Mouse (Mus musculus): ENCODE measurements at regions not wholly inside any gene's neighbourhood (a gene's known extent, or its start where the extent isn't known, plus 50 kb on each side); places are given as distances from the start of the nearest gene placed in this dataset.

GRCm38 (mm10) chr3:18653557-18653956 is 705.3 kb downstream of the Cypt12 start:
- Histone ChIP-seq H3K27me3 (ENCODE audit: insufficient read depth, low read length) (no peaks in the 10 kb centered on the region), H3K27ac (ENCODE audit: low read depth, low read length) (no peak overlapping the region), H3K36me3 (ENCODE audit: insufficient read depth) (no peaks in the 10 kb centered on the region), H3K9me3 (ENCODE audit: low read length) (no peaks in the 10 kb centered on the region), H3K9ac (no peak overlapping the region), H3K4me3 (ENCODE audit: low read depth, low read length) (no peak overlapping the region), H3K4me2 (ENCODE audit: low read depth) (no peak overlapping the region), H3K4me1 (ENCODE audit: insufficient read depth) (no peaks in the 10 kb centered on the region)
- peak; percentile 45; the same call in 1 of the 2 replicates for ATAC-seq
- no peak for DNase-seq
- no peak for TF ChIP-seq CTCF (IDR thresholded peaks at IDR 0.05; ENCODE audit: low read depth)
- WGBS = 48% methylated on average over 1 of the region's 1 CpGs

DNA sequence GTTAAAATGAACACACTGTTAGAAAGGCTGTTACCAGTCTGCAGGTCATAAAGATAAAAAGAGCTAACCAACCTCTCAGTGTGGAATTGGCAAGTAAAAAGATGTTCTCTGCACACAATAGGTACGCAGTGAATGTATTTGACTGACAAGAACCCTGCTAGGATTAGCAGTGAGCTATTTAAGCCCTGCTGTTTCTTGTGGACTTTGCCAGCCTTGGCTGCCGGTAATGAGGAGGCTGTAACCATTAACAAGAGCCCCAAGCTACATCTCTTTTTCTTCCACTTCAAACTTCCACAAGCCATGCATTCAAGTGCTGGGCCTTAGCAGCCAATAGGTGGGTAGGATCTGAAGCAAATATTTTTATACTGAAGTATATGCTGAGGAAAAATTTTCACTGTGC is 717.5 kb downstream of the Cypt12 start:
- H3K27ac ChIP-seq (ENCODE audit: low read depth, low read length) = no peak overlapping the region
- H3K36me3 ChIP-seq (ENCODE audit: insufficient read depth) = no peaks in the 10 kb centered on the region
- H3K27me3 ChIP-seq (ENCODE audit: insufficient read depth, low read length) = no peaks in the 10 kb centered on the region
- H3K9me3 ChIP-seq (ENCODE audit: low read length) = no peaks in the 10 kb centered on the region
- no peak overlapping the region for H3K9ac ChIP-seq
- H3K4me2 ChIP-seq (ENCODE audit: low read depth) = no peak overlapping the region
- no peak overlapping the region for H3K4me3 ChIP-seq (ENCODE audit: low read depth, low read length)
- no peak for TF ChIP-seq CTCF (IDR thresholded peaks at IDR 0.05; ENCODE audit: low read depth)
- peaks cover 10% of the 10 kb centered on the region; the same call in 1 of the 2 replicates for H3K4me1 ChIP-seq (ENCODE audit: insufficient read depth)
- ATAC-seq (0 out of 2 replicates have a peak, but pooled peaks have one; percentile 12), DNase-seq (no peak)
- 3% methylated on average over 2 of the region's 2 CpGs for WGBS

DNA sequence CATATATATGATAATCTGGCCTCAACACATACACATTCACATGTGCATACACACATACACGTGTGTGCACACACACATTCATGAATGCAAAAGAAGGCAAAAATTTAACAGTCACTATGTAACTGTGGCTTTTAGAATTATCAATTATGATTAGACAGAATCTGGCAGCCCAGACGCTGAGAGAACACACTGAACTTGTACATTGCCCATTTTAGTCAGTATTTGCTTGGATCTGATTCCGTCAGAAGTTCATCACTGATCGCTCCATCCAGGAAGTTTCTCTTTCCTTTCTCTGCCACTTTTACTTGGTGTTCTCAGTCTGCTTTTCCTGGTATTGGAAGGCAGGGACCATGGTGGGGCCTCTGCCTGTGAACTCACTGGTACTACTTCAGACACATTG is 719.5 kb downstream of the Cypt12 start:
- Histone ChIP-seq H3K27ac (ENCODE audit: low read depth, low read length) (no peak overlapping the region), H3K9ac (no peak overlapping the region), H3K9me3 (ENCODE audit: low read length) (no peaks in the 10 kb centered on the region), H3K4me1 (ENCODE audit: insufficient read depth) (peaks cover 16% of the 10 kb centered on the region), H3K27me3 (ENCODE audit: insufficient read depth, low read length) (no peaks in the 10 kb centered on the region), H3K36me3 (ENCODE audit: insufficient read depth) (no peaks in the 10 kb centered on the region), H3K4me3 (ENCODE audit: low read depth, low read length) (no peak overlapping the region), H3K4me2 (ENCODE audit: low read depth) (no peak overlapping the region)
- ATAC-seq = no peak
- DNase-seq = no peak
- TF ChIP-seq CTCF (IDR thresholded peaks at IDR 0.05; ENCODE audit: low read depth) = no peak
- 85% methylated on average over 4 of the region's 4 CpGs for WGBS

DNA sequence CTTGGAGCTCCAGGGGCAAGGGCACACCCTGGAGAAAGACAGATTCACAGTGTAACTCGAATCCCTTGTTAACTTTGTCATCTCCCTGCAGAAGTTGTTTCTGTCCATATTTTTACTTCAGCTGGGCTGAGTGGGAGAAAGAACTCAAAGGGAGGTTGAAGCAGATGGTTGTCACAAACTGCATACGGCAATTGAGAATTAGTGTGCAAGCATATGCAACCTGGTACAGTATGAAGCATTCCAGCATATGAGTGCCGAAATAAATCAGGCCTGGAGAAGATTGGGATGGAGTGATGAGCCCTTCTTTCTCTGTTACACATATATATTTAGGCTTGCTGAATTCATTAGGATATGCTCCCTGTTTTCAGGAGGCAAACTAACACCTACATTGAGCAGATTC is 720.7 kb downstream of the Cypt12 start:
- WGBS = 61% methylated on average over 3 of the region's 3 CpGs
- ATAC-seq = peak; percentile 86

DNA sequence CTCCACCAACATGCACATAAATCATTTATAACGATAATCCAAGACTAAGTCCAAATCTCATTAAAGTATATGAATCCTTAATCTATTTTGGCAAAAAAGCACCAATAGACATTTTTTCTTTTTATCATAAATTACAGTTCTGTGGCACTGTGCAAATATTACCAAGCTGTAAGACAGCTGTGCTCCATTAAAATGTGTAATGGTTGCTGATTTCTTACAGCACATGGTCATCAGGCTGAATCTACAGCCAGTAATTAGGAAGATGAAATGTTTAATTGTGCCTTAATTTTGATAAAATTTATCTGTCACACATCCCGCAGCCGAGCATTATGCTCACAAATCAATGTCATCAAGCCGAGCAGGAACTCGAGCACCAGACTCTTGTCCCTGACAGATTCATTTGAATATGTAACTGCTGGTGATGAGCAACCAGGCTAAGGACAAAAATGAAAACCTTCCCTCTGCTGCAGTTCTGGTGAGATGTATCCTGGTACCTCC is 722.0 kb downstream of the Cypt12 start:
- WGBS = 36% methylated on average over 5 of the region's 5 CpGs
- Histone ChIP-seq H3K27ac (ENCODE audit: low read depth, low read length) (no peak overlapping the region), H3K9ac (no peak overlapping the region), H3K4me3 (ENCODE audit: low read depth, low read length) (no peak overlapping the region), H3K27me3 (ENCODE audit: insufficient read depth, low read length) (no peaks in the 10 kb centered on the region), H3K9me3 (ENCODE audit: low read length) (no peaks in the 10 kb centered on the region), H3K4me2 (ENCODE audit: low read depth) (no peak overlapping the region), H3K4me1 (ENCODE audit: insufficient read depth) (peaks cover 16% of the 10 kb centered on the region), H3K36me3 (ENCODE audit: insufficient read depth) (no peaks in the 10 kb centered on the region)
- ATAC-seq = no peak
- no peak for TF ChIP-seq CTCF (IDR thresholded peaks at IDR 0.05; ENCODE audit: low read depth)
- peak; percentile 29 for DNase-seq

More for the DNA sequence above, 720.7 kb downstream of the Cypt12 start:
- DNase-seq = peak; percentile 79
- H3K9me3 ChIP-seq (ENCODE audit: low read length) = no peaks in the 10 kb centered on the region
- H3K27ac ChIP-seq (ENCODE audit: low read depth, low read length) = no peak overlapping the region
- no peaks in the 10 kb centered on the region for H3K27me3 ChIP-seq (ENCODE audit: insufficient read depth, low read length)
- no peak overlapping the region for H3K4me3 ChIP-seq (ENCODE audit: low read depth, low read length)
- H3K4me2 ChIP-seq (ENCODE audit: low read depth) = no peak overlapping the region
- H3K9ac ChIP-seq = no peak overlapping the region
- no peak for TF ChIP-seq CTCF (IDR thresholded peaks at IDR 0.05; ENCODE audit: low read depth)
- H3K36me3 ChIP-seq (ENCODE audit: insufficient read depth) = no peaks in the 10 kb centered on the region
- peaks cover 16% of the 10 kb centered on the region for H3K4me1 ChIP-seq (ENCODE audit: insufficient read depth)

- H3K36me3 ChIP-seq (ENCODE audit: insufficient read depth) = no peaks in the 10 kb centered on the region
- 48% methylated on average over 1 of the region's 1 CpGs for WGBS
- DNase-seq (no peak), ATAC-seq (peak; percentile 42)
- peaks cover 16% of the 10 kb centered on the region for H3K4me1 ChIP-seq (ENCODE audit: insufficient read depth)
- H3K9me3 ChIP-seq (ENCODE audit: low read length) = no peaks in the 10 kb centered on the region
- TF ChIP-seq CTCF (IDR thresholded peaks at IDR 0.05; ENCODE audit: low read depth) = no peak
- H3K4me2 ChIP-seq (ENCODE audit: low read depth) = no peak overlapping the region
- no peak overlapping the region for H3K27ac ChIP-seq (ENCODE audit: low read depth, low read length)
- H3K4me3 ChIP-seq (ENCODE audit: low read depth, low read length) = no peak overlapping the region
- no peak overlapping the region for H3K9ac ChIP-seq
- no peaks in the 10 kb centered on the region for H3K27me3 ChIP-seq (ENCODE audit: insufficient read depth, low read length)
Measured at GRCm38 (mm10) chr3:18671681-18672080, 723.5 kb downstream of the Cypt12 start.

- H3K4me1 ChIP-seq (ENCODE audit: insufficient read depth) = no peaks in the 10 kb centered on the region
- H3K27me3 ChIP-seq (ENCODE audit: insufficient read depth, low read length) = no peaks in the 10 kb centered on the region
- H3K9me3 ChIP-seq (ENCODE audit: low read length) = no peaks in the 10 kb centered on the region
- no peak overlapping the region for H3K4me2 ChIP-seq (ENCODE audit: low read depth)
- no peaks in the 10 kb centered on the region for H3K36me3 ChIP-seq (ENCODE audit: insufficient read depth)
- DNase-seq (peak; percentile 44), ATAC-seq (peak; percentile 59; the same call in 1 of the 2 replicates)
- no peak overlapping the region for H3K27ac ChIP-seq (ENCODE audit: low read depth, low read length)
- H3K4me3 ChIP-seq (ENCODE audit: low read depth, low read length) = no peak overlapping the region
- TF ChIP-seq CTCF (IDR thresholded peaks at IDR 0.05; ENCODE audit: low read depth) = no peak
- WGBS = 76% methylated on average over 6 of the region's 6 CpGs
- H3K9ac ChIP-seq = no peak overlapping the region
Measured at GRCm38 (mm10) chr3:18683346-18684101, 735.3 kb downstream of the Cypt12 start.

Measured in forebrain, postnatal 0 days (tissue).